Mouse (Mus musculus) cerebellum, adult (tissue): ENCODE data around the gene Ankef1.
A peak's percentile ranks its signal among the peaks of the same experiment; 100 is the strongest.

Source experiments
- ATAC-seq: cut with Nextera tagmentation; 2 replicates; pipeline ENCODE4 v1.9.2; 2017; ENCODE audit warnings: mild to moderate bottlenecking, moderate library complexity, mixed read lengths; ENCODE audit not compliant: insufficient number of reproducible peaks, low FRiP score, low TSS enrichment

Gene Ankef1

GRCm38 (mm10) chr2:136596451-136596850 lies 94.7 kb downstream of the Ankef1 start:
- 0 out of 2 replicates have a peak, but pooled peaks have one; percentile 62 for ATAC-seq

DNA sequence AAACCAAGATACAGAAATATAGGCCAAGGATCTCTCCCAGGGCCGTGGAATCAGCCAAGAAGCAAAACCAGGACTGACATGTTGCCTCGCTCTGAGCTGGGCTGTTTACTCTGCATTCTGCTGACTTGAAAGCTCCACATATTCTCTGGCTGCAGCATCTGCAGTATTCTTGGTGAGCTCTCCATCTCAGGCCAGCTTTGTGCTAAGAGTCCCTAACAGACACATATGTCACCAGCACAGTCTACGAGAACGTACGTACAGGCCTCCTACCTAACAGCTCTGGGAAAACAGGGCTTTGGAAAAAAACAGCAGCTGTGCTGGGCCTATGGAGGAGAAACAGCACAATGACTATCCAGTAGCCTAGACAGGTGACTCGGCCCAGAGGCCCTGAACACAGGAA lies 97.0 kb downstream of the Ankef1 start:
- peak; percentile 38; the same call in 1 of the 2 replicates for ATAC-seq

GRCm38 (mm10) chr2:136600651-136601170 lies 99.0 kb downstream of the Ankef1 start:
- no peak for ATAC-seq

DNA sequence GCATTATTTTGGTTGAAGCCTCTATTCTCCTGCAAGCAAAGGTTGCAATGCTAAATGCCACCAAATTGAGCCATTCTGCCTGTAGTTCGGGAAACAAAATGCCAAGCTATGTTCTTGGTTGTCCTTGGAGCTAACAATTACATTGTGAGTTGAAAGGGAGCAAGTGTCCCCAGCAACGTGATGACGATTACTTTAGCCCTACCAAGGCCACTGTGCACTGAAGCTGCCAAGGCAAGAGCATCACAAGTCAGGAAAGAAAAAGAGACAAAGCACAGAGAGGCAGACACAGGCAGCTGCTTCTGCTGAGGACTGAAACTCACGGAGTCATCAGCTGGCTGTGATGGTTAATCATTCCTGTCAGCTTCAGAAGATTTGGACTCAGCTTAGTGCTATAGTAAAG lies 99.5 kb downstream of the Ankef1 start:
- no peak for ATAC-seq
